Mouse (Mus musculus) lung, postnatal 10 days (tissue): ENCODE measurements around the gene Rflnb.
A peak's percentile ranks its signal among the peaks of the same experiment; 100 is the strongest.

Experiments used
- DNase-seq: peaks from one replicate; pipeline ENCODE4 v3.0.0; 2021

Gene Rflnb

GRCm38 (mm10) chr11:76027139-76028071 lies at the start of gene Rflnb:
Gene Rflnb, minus strand, starts transcription at chr11:76027782.
- peak; percentile 95 for DNase-seq

DNA sequence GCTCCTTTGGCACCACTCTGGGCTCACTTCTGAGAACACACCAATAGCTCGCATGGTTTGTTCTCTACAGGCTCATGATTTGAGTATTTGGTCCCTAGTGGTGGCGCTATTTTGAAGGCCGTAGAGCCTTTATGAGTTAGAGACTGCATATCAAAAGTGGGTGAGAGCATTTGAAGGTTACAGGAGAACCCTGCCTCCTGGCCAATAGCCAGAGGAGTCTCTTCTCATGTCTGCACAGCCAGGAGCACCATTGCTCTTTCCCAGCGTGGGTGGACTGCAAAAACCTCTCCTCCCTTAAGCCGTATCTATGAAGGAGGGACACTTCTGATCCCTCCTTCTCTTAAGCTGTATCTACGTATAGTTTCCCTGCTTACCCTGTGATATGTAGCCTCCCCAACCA lies 49.8 kb upstream of the Rflnb start:
- no peak for DNase-seq

DNA sequence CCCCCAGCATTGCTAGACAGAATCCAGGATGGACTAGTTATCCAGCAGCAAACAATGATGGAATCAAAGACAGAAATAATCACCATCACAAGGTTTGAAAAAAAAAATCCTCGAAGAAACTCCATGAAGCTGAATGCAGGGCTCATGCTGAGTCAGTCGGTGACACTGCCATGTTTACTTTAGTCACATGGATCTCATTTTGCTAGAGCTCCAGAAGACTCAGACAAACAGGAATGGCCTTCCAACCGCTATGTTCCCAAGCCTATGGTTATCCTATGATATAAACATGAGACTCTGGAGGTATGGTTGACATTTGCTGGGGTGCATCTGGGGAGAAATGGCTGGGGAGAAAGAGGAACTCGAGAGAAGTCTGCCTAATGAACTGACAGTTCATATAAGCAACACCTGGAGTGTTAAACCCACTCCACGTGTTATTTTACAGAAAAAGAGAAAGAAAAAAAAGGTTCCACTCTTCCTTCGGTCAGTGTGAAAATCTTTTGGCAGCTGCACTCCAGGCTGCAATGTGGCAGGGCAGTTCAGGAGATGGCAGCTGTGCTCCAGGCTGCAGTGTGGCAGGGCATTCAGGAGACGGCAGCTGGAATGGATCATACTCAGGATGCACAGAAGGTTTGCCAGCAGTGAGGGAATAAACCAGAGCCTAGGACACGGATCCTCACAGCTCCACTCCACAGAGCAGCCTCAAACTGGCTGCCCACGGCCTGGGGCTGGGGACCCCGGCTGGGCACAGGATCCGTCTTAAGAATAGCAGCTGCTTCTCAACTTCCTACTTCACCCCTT lies 46.9 kb upstream of the Rflnb start:
- peak; percentile 58 for DNase-seq

- DNase-seq, result no peak
Observed at GRCm38 (mm10) chr11:76069816-76070215, 42.2 kb upstream of the Rflnb start.

- DNase-seq, result no peak
Observed at GRCm38 (mm10) chr11:76066563-76067156, 39.1 kb upstream of the Rflnb start.

DNA sequence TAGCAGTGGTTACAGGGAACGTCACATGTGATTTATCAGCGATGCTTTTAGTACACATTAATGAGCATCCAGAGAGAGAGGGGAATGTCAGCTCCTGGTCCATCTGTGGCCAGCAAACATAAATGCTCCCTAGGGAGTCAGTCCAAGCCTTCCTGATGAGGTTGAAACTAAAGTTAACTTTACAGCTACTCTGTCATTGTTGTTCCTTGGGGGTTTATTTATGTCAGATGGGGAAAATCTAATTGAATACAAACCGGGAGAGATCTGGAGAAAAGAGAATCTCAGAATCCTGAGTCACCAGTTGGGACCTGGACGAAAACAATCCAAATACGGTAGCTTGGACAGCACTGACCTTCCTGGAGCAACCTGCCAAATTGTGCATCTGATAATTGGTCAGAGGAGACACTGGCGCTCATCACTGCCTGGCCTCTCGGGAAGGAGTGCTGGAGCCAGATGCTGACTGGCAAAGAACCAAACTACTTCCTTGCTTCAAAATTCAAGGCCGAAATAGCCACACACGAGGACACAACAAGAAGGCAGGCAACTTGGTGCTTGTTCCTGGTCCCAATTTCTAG lies 38.0 kb upstream of the Rflnb start:
- DNase-seq, result peak; percentile 27

DNA sequence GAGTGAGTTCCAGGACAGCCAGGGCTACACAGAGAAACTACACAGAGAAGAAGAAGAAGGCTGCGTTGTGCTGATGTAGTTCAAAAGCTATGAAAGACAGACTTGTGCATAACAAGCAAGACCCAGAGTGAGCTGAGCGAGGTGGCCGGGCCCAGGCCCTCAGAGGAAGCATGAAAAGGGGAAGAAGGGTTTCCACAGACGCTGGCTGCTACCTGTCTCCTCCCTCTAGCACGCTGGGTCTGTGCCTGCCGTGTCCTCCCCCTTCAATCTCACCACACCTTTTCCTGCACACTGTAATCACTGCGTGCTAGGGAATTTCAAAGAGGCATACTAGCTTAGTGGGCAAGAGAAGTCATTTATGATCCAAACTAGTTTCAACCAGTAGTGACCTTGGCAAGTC lies 36.8 kb upstream of the Rflnb start:
- no peak for DNase-seq

GRCm38 (mm10) chr11:76060906-76061305 lies 33.3 kb upstream of the Rflnb start:
- no peak for DNase-seq

- peak; percentile 48 for DNase-seq
Observed at GRCm38 (mm10) chr11:76059971-76060370, 32.4 kb upstream of the Rflnb start.

- DNase-seq, result no peak
Observed at GRCm38 (mm10) chr11:76056487-76056886, 28.9 kb upstream of the Rflnb start.

GRCm38 (mm10) chr11:76052496-76052895 lies 24.9 kb upstream of the Rflnb start:
- no peak for DNase-seq

GRCm38 (mm10) chr11:76050967-76051512 lies 23.5 kb upstream of the Rflnb start:
- DNase-seq, result peak; percentile 9

- DNase-seq, result no peak
Observed at GRCm38 (mm10) chr11:76050509-76050908, 22.9 kb upstream of the Rflnb start.

GRCm38 (mm10) chr11:76045367-76045766 lies 17.8 kb upstream of the Rflnb start:
- peak; percentile 12 for DNase-seq

DNA sequence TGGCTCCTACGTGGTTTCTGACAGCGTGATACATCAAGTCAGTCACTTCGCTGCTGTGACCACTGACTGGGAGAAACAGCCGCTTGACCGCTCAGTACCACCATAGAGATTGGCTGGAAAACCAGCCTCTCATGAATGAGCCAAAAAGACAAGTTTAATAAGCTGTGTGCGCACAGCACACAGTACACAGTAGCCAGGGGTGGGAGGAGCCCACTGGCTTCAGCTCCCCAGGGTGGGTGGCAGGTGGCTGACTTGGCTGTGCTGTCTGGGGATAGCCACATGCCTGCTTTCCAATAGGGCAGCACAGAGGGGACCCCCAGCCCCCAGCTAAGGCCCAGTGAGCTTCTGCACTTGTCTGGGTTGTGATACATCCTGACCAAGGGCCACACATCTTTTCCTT lies 16.9 kb upstream of the Rflnb start:
- no peak for DNase-seq

DNA sequence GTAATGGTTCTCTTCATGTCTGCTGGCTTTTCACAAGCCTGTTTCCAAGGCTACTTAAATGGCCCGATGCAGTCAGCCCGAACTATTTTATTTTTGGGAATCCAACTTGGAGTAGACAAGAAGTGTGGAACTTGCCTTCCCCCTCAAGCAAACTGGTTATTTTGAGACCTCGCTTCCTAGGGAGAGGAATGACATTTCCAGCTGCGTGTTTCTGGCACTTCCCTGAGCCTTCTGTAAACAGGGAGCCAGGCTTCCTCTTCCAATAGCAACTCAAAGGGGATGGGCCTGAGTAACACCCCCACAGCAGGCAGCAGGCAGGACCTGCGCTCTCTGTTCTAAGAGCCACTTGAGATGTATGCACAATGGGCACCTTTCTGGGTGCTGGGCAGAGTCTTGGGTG lies 15.3 kb upstream of the Rflnb start:
- peak; percentile 83 for DNase-seq

DNA sequence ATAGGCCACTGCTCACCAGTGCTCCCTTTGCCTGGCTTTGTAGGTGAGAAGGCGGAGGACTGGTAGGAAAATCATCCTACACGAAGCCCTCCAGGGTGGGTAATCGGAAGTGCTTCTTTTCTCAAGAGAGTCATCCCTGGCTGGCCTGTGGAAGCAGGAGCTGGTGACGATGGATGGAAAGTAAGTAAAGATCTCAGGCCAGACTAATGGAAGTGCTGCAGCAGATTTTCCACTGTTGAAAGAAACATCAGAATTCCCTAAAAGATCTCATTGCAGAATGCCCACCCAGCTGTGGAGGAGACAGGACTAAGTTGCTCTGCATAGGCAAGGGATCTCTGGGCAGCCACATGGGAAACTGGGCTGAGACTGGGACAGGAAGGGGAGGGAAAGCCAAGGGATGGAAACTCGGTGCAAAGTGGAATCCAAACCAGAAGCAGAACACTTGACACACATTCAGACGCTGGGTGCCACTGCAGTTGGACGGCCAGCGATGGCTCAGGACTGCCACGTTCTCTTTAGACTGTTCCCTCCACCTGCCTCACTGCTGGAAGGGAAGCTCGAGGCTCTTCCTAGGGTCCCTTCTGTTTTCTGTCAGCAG lies 14.6 kb upstream of the Rflnb start:
- DNase-seq, result no peak

DNA sequence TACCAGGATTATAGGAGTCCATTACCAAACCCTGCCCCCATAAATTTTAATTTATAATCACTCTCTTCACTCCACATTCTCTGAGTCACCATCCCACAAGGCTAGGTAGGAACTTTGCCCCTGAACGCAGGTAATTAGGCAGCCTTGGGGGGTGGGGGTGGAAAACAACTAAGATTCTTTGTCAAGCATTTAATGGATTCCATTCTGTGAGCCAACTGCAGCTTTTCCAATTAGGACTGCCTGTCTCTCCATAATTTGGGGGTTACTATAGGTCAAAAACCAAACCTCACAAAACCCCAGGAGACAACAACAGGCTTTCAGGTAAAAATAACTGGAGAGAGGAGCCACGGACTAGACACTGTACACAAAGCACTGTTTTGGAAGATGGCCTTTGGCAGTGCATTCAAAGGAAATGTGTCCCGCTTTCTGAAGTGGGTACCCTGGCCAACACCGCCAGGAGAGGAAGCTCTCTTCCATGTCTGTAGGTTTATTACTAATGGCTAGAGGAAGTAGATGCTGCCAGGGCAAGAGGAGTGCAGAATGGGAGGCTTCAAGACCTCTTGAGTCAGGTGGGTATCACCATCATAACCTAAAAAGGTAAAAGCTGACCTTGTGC lies 13.3 kb upstream of the Rflnb start:
- DNase-seq, result peak; percentile 8

GRCm38 (mm10) chr11:76040106-76040505 lies 12.5 kb upstream of the Rflnb start:
- no peak for DNase-seq

DNA sequence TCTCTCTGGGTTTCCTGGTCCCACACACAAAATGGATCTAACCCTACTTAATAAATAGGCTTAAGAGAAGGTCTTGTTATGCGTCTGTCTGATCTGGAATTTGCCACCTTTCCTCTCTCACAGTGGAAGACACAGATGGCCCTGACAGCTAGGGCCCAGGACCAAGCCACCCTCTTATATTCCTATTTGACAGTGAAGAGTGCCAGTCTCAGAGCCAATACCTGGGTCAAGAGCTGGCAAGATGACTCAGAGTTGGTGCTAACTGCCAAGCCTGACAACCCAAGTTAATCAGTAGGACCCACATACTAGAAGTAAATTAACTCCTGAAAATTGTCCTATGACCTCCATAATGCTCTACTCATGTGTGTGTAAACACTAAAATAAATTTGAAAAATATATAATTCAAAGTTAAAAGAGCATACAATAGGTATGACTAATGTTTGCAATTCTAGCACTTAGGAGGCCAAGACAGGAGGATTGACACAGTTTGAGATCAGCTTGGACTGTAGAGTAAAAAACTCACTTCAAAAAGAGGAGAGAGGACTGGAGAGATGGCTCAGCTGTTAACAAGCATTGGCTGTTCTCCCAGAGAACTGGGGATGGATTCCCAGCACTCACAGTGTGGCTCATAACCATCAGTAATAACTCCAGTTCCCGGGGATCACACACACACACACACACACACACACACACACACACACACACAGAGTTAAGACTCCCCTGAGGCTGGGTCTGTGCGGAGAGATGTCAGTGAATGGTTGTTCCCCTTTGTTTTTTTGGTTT lies 11.9 kb upstream of the Rflnb start:
- no peak for DNase-seq
